Mouse (Mus musculus): ENCODE results near the gene Pkdcc. TPM values are rescaled to one million over a fixed set of nuclear protein-coding genes. Genes with fewer than 3 reads are reported as not detected.

The Pkdcc gene
- polyA plus RNA-seq, 1 experiment = not detected

- TF ChIP-seq GATA1 (IDR thresholded peaks at IDR 0.05; ENCODE audit: low read length) = no peak
These were observed 13.8 kb upstream of the Pkdcc start for GRCm38 (mm10) chr17:83201257-83201656.

GRCm38 (mm10) chr17:83203692-83204383 lies 11.3 kb upstream of the Pkdcc start:
- no peak for TF ChIP-seq GATA1 (IDR thresholded peaks at IDR 0.05; ENCODE audit: low read length)

GRCm38 (mm10) chr17:83207296-83207695 lies 7.8 kb upstream of the Pkdcc start:
- no peak for TF ChIP-seq GATA1 (IDR thresholded peaks at IDR 0.05; ENCODE audit: low read length)

- TF ChIP-seq GATA1 (IDR thresholded peaks at IDR 0.05; ENCODE audit: low read length) = no peak
These were observed 6.6 kb upstream of the Pkdcc start for GRCm38 (mm10) chr17:83208455-83208854.

GRCm38 (mm10) chr17:83210531-83210930 lies 4.6 kb upstream of the Pkdcc start:
- no peak for TF ChIP-seq GATA1 (IDR thresholded peaks at IDR 0.05; ENCODE audit: low read length)

- no peak for TF ChIP-seq GATA1 (IDR thresholded peaks at IDR 0.05; ENCODE audit: low read length)
These were observed 3.9 kb upstream of the Pkdcc start for GRCm38 (mm10) chr17:83211196-83211595.

- no peak for TF ChIP-seq GATA1 (IDR thresholded peaks at IDR 0.05; ENCODE audit: low read length)
These were observed 2.7 kb upstream of the Pkdcc start for GRCm38 (mm10) chr17:83212422-83212821.

GRCm38 (mm10) chr17:83213228-83213915 lies 1.7 kb upstream of the Pkdcc start:
- TF ChIP-seq GATA1 (IDR thresholded peaks at IDR 0.05; ENCODE audit: low read length) = no peak

GRCm38 (mm10) chr17:83214161-83214592 lies 915 bp upstream of the Pkdcc start:
- no peak for TF ChIP-seq GATA1 (IDR thresholded peaks at IDR 0.05; ENCODE audit: low read length)

- TF ChIP-seq GATA1 (IDR thresholded peaks at IDR 0.05; ENCODE audit: low read length) = no peak
These were observed 595 bp downstream of the Pkdcc start for GRCm38 (mm10) chr17:83215529-83216244.

- no peak for TF ChIP-seq GATA1 (IDR thresholded peaks at IDR 0.05; ENCODE audit: low read length)
These were observed 1.3 kb downstream of the Pkdcc start for GRCm38 (mm10) chr17:83216251-83216919.

- no peak for TF ChIP-seq GATA1 (IDR thresholded peaks at IDR 0.05; ENCODE audit: low read length)
These were observed 3.1 kb downstream of the Pkdcc start for GRCm38 (mm10) chr17:83218189-83218588.

GRCm38 (mm10) chr17:83218722-83219121 lies 3.6 kb downstream of the Pkdcc start:
- TF ChIP-seq GATA1 (IDR thresholded peaks at IDR 0.05; ENCODE audit: low read length) = no peak

- no peak for TF ChIP-seq GATA1 (IDR thresholded peaks at IDR 0.05; ENCODE audit: low read length)
These were observed 4.5 kb downstream of the Pkdcc start for GRCm38 (mm10) chr17:83219351-83220287.

All from G1E-ER4 (cell line).